In the genomic region with DNA sequence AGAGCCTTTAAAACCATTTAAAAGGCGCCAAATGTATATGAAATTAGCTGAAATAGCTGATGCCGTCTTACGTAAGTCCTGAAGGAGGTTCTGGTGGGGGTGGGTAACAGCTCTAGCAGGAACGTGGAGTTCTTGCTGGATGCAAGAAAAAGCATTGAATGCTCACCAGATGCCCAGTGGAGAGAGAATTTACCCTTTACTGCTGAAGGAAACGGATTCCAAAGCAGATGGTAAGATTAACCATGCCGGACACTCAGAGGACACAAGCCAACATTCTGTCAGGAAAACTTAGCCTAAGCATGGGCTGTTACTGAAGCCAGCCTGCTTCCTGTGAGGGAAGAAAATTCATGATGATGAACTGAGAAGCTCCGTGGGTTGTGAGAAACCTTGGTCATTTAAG, we compare ENCODE assay signal across 16 mouse cellular contexts. TPM values are rescaled to one million over a fixed set of nuclear protein-coding genes. Genes with fewer than 3 reads are reported as not detected.
DNase-seq lines count a peak whose midpoint lies in the region; ATAC-seq and TF ChIP-seq lines count a peak whose summit lies in the region.
"Had no signal": no experiment of that assay in that cellular context is flagged by ENCODE, and none has a peak within 500 bp of the region (broad histone marks: within the 10 kb centered on the region; RNA-seq: fewer than 3 reads in every experiment).

No protein-coding gene starts in this region.

- ATAC-seq in limb, embryonic 14.5 days (ENCODE audit: low FRiP score, low read depth): no peak

- 59% methylated on average over 7 of the region's 7 CpGs for WGBS in limb, embryonic 14.5 days
- 90% methylated on average over 7 of the region's 7 CpGs for WGBS in limb, embryonic 10.5 days
- 16% methylated on average over 7 of the region's 7 CpGs for WGBS in cerebellum, adult 2 months

- TF ChIP-seq POLR2A in limb, embryonic 14.5 days (IDR thresholded peaks at IDR 0.05; ENCODE audit: borderline replicate concordance, extremely low read depth, insufficient read depth, insufficient read length): no peak
- TF ChIP-seq POLR2A in cerebellum, adult 2 months (IDR thresholded peaks at IDR 0.05; ENCODE audit: borderline replicate concordance, insufficient read depth, low read length): no peak

- H3K4me1 ChIP-seq in limb, embryonic 14.5 days (ENCODE audit: control insufficient read depth, insufficient read depth, low read length): no peaks in the 10 kb centered on the region
- no peaks in the 10 kb centered on the region for H3K4me1 ChIP-seq in limb, embryonic 10.5 days
- H3K4me1 ChIP-seq in cerebellum, adult 2 months (ENCODE audit: control insufficient read depth, insufficient read depth, low read length): peaks cover 6% of the 10 kb centered on the region; the same call in 1 of the 2 replicates

- DNase-seq in limb, embryonic 14.5 days (ENCODE audit: low spot score): peak; percentile 4
- DNase-seq in limb, embryonic 10.5 days (ENCODE audit: low spot score): no peak
- peak; percentile 35 to 67 for DNase-seq in cerebellum, adult 2 months
- peak; percentile 46 to 70 for DNase-seq in frontal cortex, postnatal 36 days (ENCODE audit: low spot score in 2 of 2)
- DNase-seq in right cerebral cortex, postnatal 25 days: peak; percentile 51
- DNase-seq in gastrocnemius, adult 18-20 months (ENCODE audit: low spot score): no peak
- no peak for DNase-seq in lung, postnatal 25 days (ENCODE audit: low spot score)
- DNase-seq in natural killer cell, adult 2 months (ENCODE audit: low spot score in 2 of 2): no peak
- DNase-seq: heart, adult 11 months; kidney, postnatal 10 days; liver; lung, embryonic 14.5 days; spleen, adult 18-20 months had no signal

- TF ChIP-seq CTCF in cerebellum, adult 2 months (IDR thresholded peaks at IDR 0.05; ENCODE audit: borderline replicate concordance, insufficient read depth, low read depth, low read length): no peak

- no peaks in the 10 kb centered on the region for H3K36me3 ChIP-seq in limb, embryonic 14.5 days (ENCODE audit: control insufficient read depth, insufficient read depth, low read length)
- no peaks in the 10 kb centered on the region for H3K36me3 ChIP-seq in limb, embryonic 10.5 days

- no peaks in the 10 kb centered on the region for H3K27me3 ChIP-seq in limb, embryonic 14.5 days (ENCODE audit: control insufficient read depth, insufficient read depth, low read length)
- no peaks in the 10 kb centered on the region for H3K27me3 ChIP-seq in limb, embryonic 10.5 days (ENCODE audit: low read depth, poor library complexity, severe bottlenecking)
- no peaks in the 10 kb centered on the region for H3K27me3 ChIP-seq in cerebellum, adult 2 months (ENCODE audit: control insufficient read depth, insufficient read depth, low read length)

- H3K4me2 ChIP-seq in limb, embryonic 14.5 days (replicated peaks; ENCODE audit: low read depth, low read length, severe bottlenecking): no peak overlapping the region
- H3K4me2 ChIP-seq: lung, embryonic 14.5 days had no signal

- no peak overlapping the region for H3K9ac ChIP-seq in limb, embryonic 14.5 days (ENCODE audit: low read depth, low read length, severe bottlenecking)
- H3K9ac ChIP-seq: lung, embryonic 14.5 days had no signal

- H3K27ac ChIP-seq in limb, embryonic 14.5 days (replicated peaks; ENCODE audit: low read depth, low read length): no peak overlapping the region
- H3K27ac ChIP-seq in limb, embryonic 10.5 days: no peak overlapping the region
- H3K27ac ChIP-seq in cerebellum, adult 2 months (ENCODE audit: insufficient read depth, low read length): peak overlapping the region; percentile 50; the same call in 1 of the 2 replicates

- H3K9me3 ChIP-seq in limb, embryonic 14.5 days (ENCODE audit: control insufficient read depth, low read length): no peaks in the 10 kb centered on the region
- H3K9me3 ChIP-seq in limb, embryonic 10.5 days (replicated peaks): no peaks in the 10 kb centered on the region; the same call in 1 of the 2 replicates

- H3K4me3 ChIP-seq in limb, embryonic 14.5 days (replicated peaks; ENCODE audit: low read length): no peak overlapping the region
- H3K4me3 ChIP-seq in limb, embryonic 10.5 days: no peak overlapping the region
- H3K4me3 ChIP-seq in cerebellum, adult 2 months (replicated peaks; ENCODE audit: insufficient read depth, low read depth, low read length): no peak overlapping the region
- H3K4me3 ChIP-seq: myocyte had no signal

RNA-seq across cellular contexts. Expression of gene Itm2c, which starts 24.1 kb away (rescaled TPM):
- polyA plus RNA-seq in limb, embryonic 14.5 days (2012; rRNA removed): 213 and 289 TPM in 2 replicates
- polyA plus RNA-seq in limb, embryonic 14.5 days (2014; fragmentation: Nextera tagmentation; extraction: Ambion mirVana): 181 and 197 TPM in 2 replicates
- 170 and 188 TPM in 2 replicates for polyA plus RNA-seq in limb, embryonic 10.5 days (2016; fragmentation: Nextera tagmentation; extraction: Ambion mirVana)
- polyA plus RNA-seq in cerebellum, adult 2 months (2012; rRNA removed): 533 and 557 TPM in 2 replicates
- total RNA-seq in gastrocnemius, adult 18-20 months (2021): 10 to 100 TPM; 25.3 to 33.6 TPM

RNA-seq across cellular contexts. Expression of gene 4933407L21Rik, which starts 58.3 kb away (rescaled TPM):
- 1.2 and 1.3 TPM in 2 replicates for polyA plus RNA-seq in limb, embryonic 14.5 days (2012; rRNA removed)
- 0.66 and 0.73 TPM in 2 replicates for polyA plus RNA-seq in limb, embryonic 14.5 days (2014; fragmentation: Nextera tagmentation; extraction: Ambion mirVana)
- 0.13 TPM in 1 of 2 replicates, not detected in the other for polyA plus RNA-seq in limb, embryonic 10.5 days (2016; fragmentation: Nextera tagmentation; extraction: Ambion mirVana)
- 4.3 and 5.3 TPM in 2 replicates for polyA plus RNA-seq in cerebellum, adult 2 months (2012; rRNA removed)
- total RNA-seq in gastrocnemius, adult 18-20 months (2021): under 1 TPM; 0.27 to 0.36 TPM
- total RNA-seq: megakaryocyte-erythroid progenitor cell, adult 5-6 weeks had no signal
- polyA plus RNA-seq: heart, postnatal 0 days; lung, embryonic 14.5 days; myocyte had no signal

Comparison
In these comparisons a context has a peak if more than half of its experiments do, and no peak if none do; other contexts are left out.
1. DNase-seq: peak in limb, embryonic 14.5 days (single experiment), cerebellum, adult 2 months (2 of 2), frontal cortex, postnatal 36 days (2 of 2) and right cerebral cortex, postnatal 25 days (single experiment); none in limb, embryonic 10.5 days (single experiment), gastrocnemius, adult 18-20 months (single experiment), lung, postnatal 25 days (single experiment) and natural killer cell, adult 2 months (0 of 2).